Mouse (Mus musculus) MEL (cell line): ENCODE results near the gene Sema3f. TPM values are rescaled to one million over a fixed set of nuclear protein-coding genes. Genes with fewer than 3 reads are reported as not detected.

Experiments
- DNase-seq: peaks from one replicate; pipeline ENCODE4 v3.0.0; 2011; ENCODE audit warnings: low read depth, low spot score
- H3K27ac ChIP-seq: 2 replicates; pipeline ENCODE4 v1.5.1; 2012; ENCODE audit warnings: low read depth, mild to moderate bottlenecking, control low read depth, low read length, moderate library complexity; ENCODE audit not compliant: control insufficient read depth
- H3K27me3 ChIP-seq, 2 experiments: fragments of 150-350 bp in 1 of 2; sonication (generic) in 1 of 2; 2 replicates each; pipeline ENCODE4 v1.6.1; 2012; ENCODE audit warnings: low read length in 2 of 2, mild to moderate bottlenecking in 2 of 2, improper control_type of control experiment in 1 of 2, moderate library complexity in 1 of 2; ENCODE audit not compliant: insufficient read depth in 2 of 2, control insufficient read depth in 1 of 2
- H3K36me3 ChIP-seq, 2 experiments: 2 replicates each; pipeline ENCODE4 v1.6.1; 2012 to 2014; ENCODE audit warnings: low read length in 2 of 2, improper control_type of control experiment in 1 of 2, inconsistent platforms in 1 of 2, mild to moderate bottlenecking in 1 of 2; ENCODE audit not compliant: insufficient read depth in 2 of 2, control insufficient read depth in 1 of 2
- H3K4me1 ChIP-seq, 2 experiments: fragments of 150-350 bp in 1 of 2; sonication (generic) in 1 of 2; 2 replicates each; pipeline ENCODE4 v1.6.1; 2012; ENCODE audit warnings: low read length in 2 of 2, improper control_type of control experiment in 1 of 2, mild to moderate bottlenecking in 1 of 2; ENCODE audit not compliant: insufficient read depth in 2 of 2, control insufficient read depth in 1 of 2
- H3K4me3 ChIP-seq, 2 experiments: fragments of 150-350 bp in 1 of 2; sonication (generic) in 1 of 2; 2 replicates each; pipeline ENCODE4 v1.5.1; 2012; ENCODE audit warnings: low read depth in 2 of 2, low read length in 2 of 2, mild to moderate bottlenecking in 2 of 2, moderate library complexity in 2 of 2, control low read depth in 1 of 2, improper control_type of control experiment in 1 of 2; ENCODE audit not compliant: control insufficient read depth in 1 of 2, insufficient read depth in 1 of 2
- H3K79me2 ChIP-seq: 2 replicates; pipeline ENCODE4 v1.6.1; 2012; ENCODE audit warnings: mild to moderate bottlenecking, low read length, moderate library complexity; ENCODE audit not compliant: control insufficient read depth, poor library complexity, insufficient read depth
- H3K9ac ChIP-seq: 2 replicates; pipeline ENCODE4 v1.6.1; 2012; ENCODE audit warnings: low read depth, mild to moderate bottlenecking, control low read depth, low read length, moderate library complexity; ENCODE audit not compliant: control insufficient read depth, poor library complexity, severe bottlenecking
- H3K9me3 ChIP-seq: fragments of 150-350 bp; sonication (generic); replicated peaks from 2 replicates; pipeline ENCODE4 v1.6.1; 2012; ENCODE audit warnings: mild to moderate bottlenecking, low read length, improper control_type of control experiment, moderate library complexity; ENCODE audit not compliant: insufficient read depth
- BHLHE40 ChIP-seq: IDR thresholded peaks from 2 replicates; pipeline ENCODE4 v1.6.1; 2012; ENCODE audit warnings: low read depth, mild to moderate bottlenecking, inconsistent platforms, low read length, improper control_type of control experiment, borderline replicate concordance
- CHD1 ChIP-seq: IDR thresholded peaks from 2 replicates; pipeline ENCODE4 v1.6.1; 2012; ENCODE audit warnings: low read depth, mild to moderate bottlenecking, inconsistent platforms, low read length, improper control_type of control experiment
- E2F4 ChIP-seq: IDR thresholded peaks from 2 replicates; pipeline ENCODE4 v1.6.1; 2011; ENCODE audit warnings: low read depth, low read length, improper control_type of control experiment, borderline replicate concordance
- EP300 ChIP-seq, 2 experiments: IDR thresholded peaks; 2 replicates each; pipeline ENCODE4 v1.6.1; 2011; ENCODE audit warnings: improper control_type of control experiment in 2 of 2, low read length in 2 of 2, low read depth in 1 of 2, mild to moderate bottlenecking in 1 of 2
- ETS1 ChIP-seq: IDR thresholded peaks from 2 replicates; pipeline ENCODE4 v1.6.1; 2012; ENCODE audit warnings: low read depth, mild to moderate bottlenecking, inconsistent platforms, low read length, improper control_type of control experiment, moderate library complexity
- GATA1 ChIP-seq: IDR thresholded peaks from 2 replicates; pipeline ENCODE4 v1.6.1; 2011; ENCODE audit warnings: low read depth, low read length, improper control_type of control experiment
- JUND ChIP-seq: IDR thresholded peaks from 2 replicates; pipeline ENCODE4 v1.6.1; 2011; ENCODE audit warnings: low read depth, mild to moderate bottlenecking, improper control_type of control experiment, low read length
- MAX ChIP-seq: IDR thresholded peaks from 2 replicates; pipeline ENCODE4 v1.6.1; 2011; ENCODE audit warnings: low read length, improper control_type of control experiment
- MEF2A ChIP-seq: IDR thresholded peaks from 2 replicates; pipeline ENCODE4 v1.6.1; 2014; ENCODE audit warnings: low read depth, mild to moderate bottlenecking, inconsistent platforms, low read length, improper control_type of control experiment; ENCODE audit not compliant: poor library complexity, insufficient replicate concordance, severe bottlenecking; ENCODE audit errors: extremely low read depth
- MXI1 ChIP-seq: IDR thresholded peaks from 2 replicates; pipeline ENCODE4 v1.6.1; 2011; ENCODE audit warnings: mild to moderate bottlenecking, low read depth, low read length, improper control_type of control experiment
- MYC ChIP-seq: IDR thresholded peaks from 2 replicates; pipeline ENCODE4 v1.6.1; 2011; ENCODE audit warnings: low read depth, mild to moderate bottlenecking, low read length, improper control_type of control experiment, moderate library complexity
- NELFE ChIP-seq: IDR thresholded peaks from 2 replicates; pipeline ENCODE4 v1.6.1; 2011; ENCODE audit warnings: low read depth, low read length, improper control_type of control experiment
- NRF1 ChIP-seq: IDR thresholded peaks from 2 replicates; pipeline ENCODE4 v1.6.1; 2014; ENCODE audit warnings: low read depth, mild to moderate bottlenecking, inconsistent platforms, low read length, improper control_type of control experiment, moderate library complexity; ENCODE audit not compliant: poor library complexity, insufficient read depth, severe bottlenecking
- POLR2A ChIP-seq, 2 experiments: IDR thresholded peaks; 2 replicates each; pipeline ENCODE4 v1.6.1; 2011 to 2012; ENCODE audit warnings: low read length in 2 of 2, mild to moderate bottlenecking in 2 of 2, control low read depth in 1 of 2, improper control_type of control experiment in 1 of 2, low read depth in 1 of 2, moderate library complexity in 1 of 2; ENCODE audit not compliant: control insufficient read depth in 1 of 2, insufficient read depth in 1 of 2, poor library complexity in 1 of 2
- POLR2AphosphoS5 ChIP-seq: IDR thresholded peaks from 2 replicates; pipeline ENCODE4 v1.6.1; 2012; ENCODE audit warnings: low read depth, borderline replicate concordance, mild to moderate bottlenecking, inconsistent platforms, low read length, moderate library complexity, mixed read lengths
- RAD21 ChIP-seq: IDR thresholded peaks from 2 replicates; pipeline ENCODE4 v1.6.1; 2011; ENCODE audit warnings: mild to moderate bottlenecking, low read depth, low read length, improper control_type of control experiment
- RCOR1 ChIP-seq: IDR thresholded peaks from 2 replicates; pipeline ENCODE4 v1.6.1; 2012; ENCODE audit warnings: low read depth, mild to moderate bottlenecking, inconsistent platforms, low read length, improper control_type of control experiment
- SIN3A ChIP-seq: IDR thresholded peaks from 2 replicates; pipeline ENCODE4 v1.6.1; 2012; ENCODE audit warnings: low read length, improper control_type of control experiment, inconsistent platforms
- TAL1 ChIP-seq: IDR thresholded peaks from 2 replicates; pipeline ENCODE4 v1.6.1; 2012; ENCODE audit warnings: mild to moderate bottlenecking, inconsistent platforms, low read length, moderate library complexity, mixed read lengths
- TCF12 ChIP-seq: IDR thresholded peaks from 2 replicates; pipeline ENCODE4 v1.6.1; 2014; ENCODE audit warnings: low read depth, mild to moderate bottlenecking, inconsistent platforms, low read length, improper control_type of control experiment, moderate library complexity
- USF1 ChIP-seq: IDR thresholded peaks from 2 replicates; pipeline ENCODE4 v1.6.1; 2014; ENCODE audit warnings: low read depth, mild to moderate bottlenecking, inconsistent platforms, low read length, improper control_type of control experiment, moderate library complexity
- ZC3H11A ChIP-seq: IDR thresholded peaks from 2 replicates; pipeline ENCODE4 v1.6.1; 2012; ENCODE audit warnings: low read depth, mild to moderate bottlenecking, inconsistent platforms, low read length, improper control_type of control experiment
- ZKSCAN1 ChIP-seq: IDR thresholded peaks from 2 replicates; pipeline ENCODE4 v1.6.1; 2012; ENCODE audit warnings: low read depth, mild to moderate bottlenecking, inconsistent platforms, low read length, improper control_type of control experiment, moderate library complexity
- ZMIZ1 ChIP-seq: IDR thresholded peaks from 2 replicates; pipeline ENCODE4 v1.6.1; 2012; ENCODE audit warnings: low read depth, mild to moderate bottlenecking, inconsistent platforms, low read length, improper control_type of control experiment, moderate library complexity
- polyA plus RNA-seq, 2 experiments: library from polyadenylated mRNA; stranded (reverse) in 1 of 2; unstranded in 1 of 2; fragments of >175 nt in 1 of 2; fragments of >200 nt in 1 of 2; gene quantifications; 2 replicates each; pipeline versions ENCODE4 v1.2.1 to v1.2.4; 2012; ENCODE audit warnings: low replicate concordance in 2 of 2, low read depth in 1 of 2; ENCODE audit not compliant: insufficient read length in 2 of 2, insufficient read depth in 1 of 2, missing spikeins in 1 of 2
- total RNA-seq: library from RNA; depleted of rRNA; stranded (reverse); fragments of 300-350 nt; gene quantifications from 2 replicates; pipeline ENCODE4 v1.2.3, GENCODE M21; 2012

Sema3f gene
- total and polyA plus RNA-seq, 3 experiments, result not detected

- no peaks in the 10 kb centered on the region; a peak in 1 of 4 replicates for H3K4me1 ChIP-seq
- H3K27me3 ChIP-seq, result no peaks in the 10 kb centered on the region; a peak in 2 of 4 replicates
- H3K9ac ChIP-seq, result no peak overlapping the region
- no peak for TF ChIP-seq ZMIZ1
- TF ChIP-seq EP300 (IDR thresholded peaks at IDR 0.05; ENCODE audit: low read depth in 1 of 2, low read length in 2 of 2), result no peak
- no peak for TF ChIP-seq ZC3H11A
- TF ChIP-seq RCOR1, result no peak
- TF ChIP-seq E2F4, result no peak
- no peak for TF ChIP-seq NELFE
- TF ChIP-seq ZKSCAN1, result no peak
- TF ChIP-seq POLR2A (IDR thresholded peaks at IDR 0.05; ENCODE audit: control insufficient read depth in 1 of 2, insufficient read depth in 1 of 2, low read depth in 1 of 2, low read length in 2 of 2, poor library complexity in 1 of 2), result no peak
- TF ChIP-seq MXI1, result no peak
- no peak for TF ChIP-seq JUND
- TF ChIP-seq ETS1, result no peak
- no peak for TF ChIP-seq MYC
- no peak for TF ChIP-seq RAD21
- TF ChIP-seq USF1, result no peak
- no peak overlapping the region for H3K27ac ChIP-seq
- no peak overlapping the region for H3K4me3 ChIP-seq
- H3K9me3 ChIP-seq, result no peaks in the 10 kb centered on the region
- DNase-seq, result no peak
- no peaks in the 10 kb centered on the region for H3K36me3 ChIP-seq
- no peaks in the 10 kb centered on the region for H3K79me2 ChIP-seq
These were observed 2.4 kb downstream of the Sema3f start for GRCm38 (mm10) chr9:107707701-107708438.

- TF ChIP-seq NRF1 (no peak), POLR2AphosphoS5 (no peak), USF1 (no peak), BHLHE40 (no peak), MAX (no peak), CHD1 (no peak), TAL1 (no peak), JUND (no peak), SIN3A (no peak), GATA1 (no peak), MEF2A (no peak), TCF12 (no peak), ZMIZ1 (no peak)
- Histone ChIP-seq H3K27ac (no peak overlapping the region), H3K4me1 (no peaks in the 10 kb centered on the region; a peak in 1 of 4 replicates), H3K4me3 (no peak overlapping the region), H3K27me3 (no peaks in the 10 kb centered on the region; a peak in 1 of 4 replicates), H3K9me3 (no peaks in the 10 kb centered on the region), H3K36me3 (no peaks in the 10 kb centered on the region), H3K79me2 (no peaks in the 10 kb centered on the region), H3K9ac (no peak overlapping the region)
- no peak for DNase-seq
These were observed 3.5 kb downstream of the Sema3f start for GRCm38 (mm10) chr9:107706781-107707211.
